Mouse (Mus musculus): ENCODE results near the gene Trp53rkb. TPM values are rescaled to one million over a fixed set of nuclear protein-coding genes. Genes with fewer than 3 reads are reported as not detected.
A peak's percentile ranks its signal among the peaks of the same experiment; 100 is the strongest.

The Trp53rkb gene
- total and polyA plus RNA-seq, 3 experiments, result 1.8 to 3.0 (median 2.2) TPM

- Histone ChIP-seq H3K4me3 (no peak overlapping the region), H3K27me3 (ENCODE audit: control insufficient read depth, insufficient read depth, low read length) (no peaks in the 10 kb centered on the region), H3K27ac (no peak overlapping the region), H3K36me3 (ENCODE audit: control insufficient read depth, insufficient read depth, low read length) (peaks cover 14% of the 10 kb centered on the region), H3K79me2 (replicated peaks; ENCODE audit: control insufficient read depth, insufficient read depth, low read length) (no peaks in the 10 kb centered on the region), H3K4me1 (ENCODE audit: control insufficient read depth, insufficient read depth, low read length) (peaks cover 4% of the 10 kb centered on the region), H3K9ac (ENCODE audit: low read depth, low read length) (no peak overlapping the region)
- TF ChIP-seq POLR2A (IDR thresholded peaks at IDR 0.05; ENCODE audit: insufficient read depth, low read depth, low read length), result no peak
- no peak for TF ChIP-seq CTCF (IDR thresholded peaks at IDR 0.05)
- no peak for TF ChIP-seq EP300 (IDR thresholded peaks at IDR 0.05; ENCODE audit: insufficient read depth, low read depth, low read length)
- 82% methylated on average over 5 of the region's 5 CpGs for whole genome bisulfite sequencing
- no peak for DNase-seq
- intact Hi-C loops (cut with DNase I), result no loop called here
Observed at GRCm38 (mm10) chr2:166809499-166809898, 17.2 kb downstream of the Trp53rkb start.

GRCm38 (mm10) chr2:166810821-166811220 lies 18.5 kb downstream of the Trp53rkb start:
- no peak overlapping the region for H3K4me3 ChIP-seq
- H3K9ac ChIP-seq (ENCODE audit: low read depth, low read length), result no peak overlapping the region
- 88% methylated on average over 10 of the region's 10 CpGs for WGBS
- peak in 1 of 2 experiments; percentile 14 for DNase-seq
- TF ChIP-seq EP300 (IDR thresholded peaks at IDR 0.05; ENCODE audit: insufficient read depth, low read depth, low read length), result no peak
- TF ChIP-seq POLR2A (IDR thresholded peaks at IDR 0.05; ENCODE audit: insufficient read depth, low read depth, low read length), result no peak
- no peak for TF ChIP-seq CTCF (IDR thresholded peaks at IDR 0.05)
- peaks cover 14% of the 10 kb centered on the region for H3K36me3 ChIP-seq (ENCODE audit: control insufficient read depth, insufficient read depth, low read length)
- H3K79me2 ChIP-seq (replicated peaks; ENCODE audit: control insufficient read depth, insufficient read depth, low read length), result no peaks in the 10 kb centered on the region
- no peaks in the 10 kb centered on the region for H3K27me3 ChIP-seq (ENCODE audit: control insufficient read depth, insufficient read depth, low read length)
- no peak overlapping the region for H3K27ac ChIP-seq
- peaks cover 4% of the 10 kb centered on the region for H3K4me1 ChIP-seq (ENCODE audit: control insufficient read depth, insufficient read depth, low read length)
- intact Hi-C loops (cut with DNase I), result no loop called here

GRCm38 (mm10) chr2:166818463-166819143 lies 26.3 kb downstream of the Trp53rkb start:
- Histone ChIP-seq H3K9ac (ENCODE audit: low read depth, low read length) (no peak overlapping the region), H3K36me3 (ENCODE audit: control insufficient read depth, insufficient read depth, low read length) (no peaks in the 10 kb centered on the region), H3K27ac (no peak overlapping the region), H3K4me1 (ENCODE audit: control insufficient read depth, insufficient read depth, low read length) (peaks cover 18% of the 10 kb centered on the region), H3K27me3 (ENCODE audit: control insufficient read depth, insufficient read depth, low read length) (no peaks in the 10 kb centered on the region), H3K79me2 (replicated peaks; ENCODE audit: control insufficient read depth, insufficient read depth, low read length) (peaks cover 4% of the 10 kb centered on the region), H3K4me3 (no peak overlapping the region)
- WGBS, result 85% methylated on average over 9 of the region's 9 CpGs
- intact Hi-C loops (cut with DNase I), result no loop called here
- DNase-seq, result no peak
- TF ChIP-seq CTCF (IDR thresholded peaks at IDR 0.05), result no peak
- TF ChIP-seq EP300 (IDR thresholded peaks at IDR 0.05; ENCODE audit: insufficient read depth, low read depth, low read length), result no peak
- no peak for TF ChIP-seq POLR2A (IDR thresholded peaks at IDR 0.05; ENCODE audit: insufficient read depth, low read depth, low read length)

GRCm38 (mm10) chr2:166819849-166820248 lies 27.5 kb downstream of the Trp53rkb start:
- intact Hi-C loops (cut with DNase I), result no loop called here
- TF ChIP-seq POLR2A (IDR thresholded peaks at IDR 0.05; ENCODE audit: insufficient read depth, low read depth, low read length), result no peak
- TF ChIP-seq CTCF (IDR thresholded peaks at IDR 0.05), result no peak
- TF ChIP-seq EP300 (IDR thresholded peaks at IDR 0.05; ENCODE audit: insufficient read depth, low read depth, low read length), result no peak
- 83% methylated on average over 8 of the region's 8 CpGs for WGBS
- H3K36me3 ChIP-seq (ENCODE audit: control insufficient read depth, insufficient read depth, low read length), result no peaks in the 10 kb centered on the region
- no peaks in the 10 kb centered on the region for H3K27me3 ChIP-seq (ENCODE audit: control insufficient read depth, insufficient read depth, low read length)
- H3K4me1 ChIP-seq (ENCODE audit: control insufficient read depth, insufficient read depth, low read length), result peaks cover 18% of the 10 kb centered on the region
- DNase-seq, result no peak
- H3K27ac ChIP-seq, result no peak overlapping the region
- peaks cover 4% of the 10 kb centered on the region for H3K79me2 ChIP-seq (replicated peaks; ENCODE audit: control insufficient read depth, insufficient read depth, low read length)
- no peak overlapping the region for H3K9ac ChIP-seq (ENCODE audit: low read depth, low read length)
- no peak overlapping the region for H3K4me3 ChIP-seq

- no peak overlapping the region for H3K9ac ChIP-seq (ENCODE audit: low read depth, low read length)
- WGBS, result 34% methylated on average over 2 of the region's 2 CpGs
- H3K79me2 ChIP-seq (replicated peaks; ENCODE audit: control insufficient read depth, insufficient read depth, low read length), result peaks cover 7% of the 10 kb centered on the region
- intact Hi-C loops (cut with DNase I), result no loop called here
- no peak for TF ChIP-seq POLR2A (IDR thresholded peaks at IDR 0.05; ENCODE audit: insufficient read depth, low read depth, low read length)
- TF ChIP-seq EP300 (IDR thresholded peaks at IDR 0.05; ENCODE audit: insufficient read depth, low read depth, low read length), result no peak
- no peak for TF ChIP-seq CTCF (IDR thresholded peaks at IDR 0.05)
- no peak for DNase-seq
- no peak overlapping the region for H3K27ac ChIP-seq
- H3K36me3 ChIP-seq (ENCODE audit: control insufficient read depth, insufficient read depth, low read length), result no peaks in the 10 kb centered on the region
- peaks cover 20% of the 10 kb centered on the region for H3K4me1 ChIP-seq (ENCODE audit: control insufficient read depth, insufficient read depth, low read length)
- H3K4me3 ChIP-seq, result no peak overlapping the region
- no peaks in the 10 kb centered on the region for H3K27me3 ChIP-seq (ENCODE audit: control insufficient read depth, insufficient read depth, low read length)
Observed at GRCm38 (mm10) chr2:166820844-166821243, 28.5 kb downstream of the Trp53rkb start.

- H3K27me3 ChIP-seq (ENCODE audit: control insufficient read depth, insufficient read depth, low read length), result no peaks in the 10 kb centered on the region
- H3K27ac ChIP-seq, result no peak overlapping the region
- H3K4me3 ChIP-seq, result no peak overlapping the region
- WGBS, result 79% methylated on average over 3 of the region's 3 CpGs
- no peak for DNase-seq
- intact Hi-C loops (cut with DNase I), result no loop called here
- no peak overlapping the region for H3K9ac ChIP-seq (ENCODE audit: low read depth, low read length)
- H3K36me3 ChIP-seq (ENCODE audit: control insufficient read depth, insufficient read depth, low read length), result no peaks in the 10 kb centered on the region
- TF ChIP-seq EP300 (IDR thresholded peaks at IDR 0.05; ENCODE audit: insufficient read depth, low read depth, low read length) (no peak), POLR2A (IDR thresholded peaks at IDR 0.05; ENCODE audit: insufficient read depth, low read depth, low read length) (no peak), CTCF (IDR thresholded peaks at IDR 0.05) (no peak)
- peaks cover 7% of the 10 kb centered on the region for H3K79me2 ChIP-seq (replicated peaks; ENCODE audit: control insufficient read depth, insufficient read depth, low read length)
- peaks cover 21% of the 10 kb centered on the region for H3K4me1 ChIP-seq (ENCODE audit: control insufficient read depth, insufficient read depth, low read length)
Observed at GRCm38 (mm10) chr2:166821406-166821805, 29.1 kb downstream of the Trp53rkb start.

All from heart, adult 2 months (tissue).